Mouse (Mus musculus) bone marrow, adult 2 months (tissue): Measurements from ENCODE around the gene Arhgap22. TPM values are rescaled to one million over a fixed set of nuclear protein-coding genes. Genes with fewer than 3 reads are reported as not detected.
A peak's percentile ranks its signal among the peaks of the same experiment; 100 is the strongest.

Experiments
- H3K27ac ChIP-seq: fragments of 200-500 bp; 2 replicates; pipeline ENCODE4 v1.5.1; 2012; ENCODE audit warnings: low read depth, mild to moderate bottlenecking, control low read depth, inconsistent platforms, low read length; ENCODE audit not compliant: control insufficient read depth, poor library complexity, insufficient read depth
- H3K4me1 ChIP-seq: fragments of 200-500 bp; 2 replicates; pipeline ENCODE4 v1.6.1; 2011; ENCODE audit warnings: low read length; ENCODE audit not compliant: control insufficient read depth, insufficient read depth
- H3K4me3 ChIP-seq: fragments of 200-500 bp; replicated peaks from 2 replicates; pipeline ENCODE3; 2011; ENCODE audit warnings: mild to moderate bottlenecking, low read depth, low read length, control low read depth; ENCODE audit not compliant: control insufficient read depth
- CTCF ChIP-seq: fragments of 200-500 bp; IDR thresholded peaks from 2 replicates; pipeline ENCODE4 v1.5.1; 2011; ENCODE audit warnings: low read length, control low read depth; ENCODE audit not compliant: control insufficient read depth, insufficient read depth
- POLR2A ChIP-seq: fragments of 200-500 bp; IDR thresholded peaks from 2 replicates; pipeline ENCODE4 v1.6.1; 2011; ENCODE audit warnings: low read depth, mild to moderate bottlenecking, control low read depth, low read length, borderline replicate concordance; ENCODE audit not compliant: control insufficient read depth
- WGBS: fragments of 180-500 bp; shearing (Covaris S2); methylation state at CpG from one replicate; pipeline ENCODE4 v1.1.7; 2018; 5-methylcytosine and 5-hydroxymethylcytosine counted together
- polyA plus RNA-seq: library from polyadenylated mRNA; stranded (reverse); fragments of >200 nt; gene quantifications from 2 replicates; pipeline ENCODE4 v1.2.4, GENCODE M21; 2011; ENCODE audit warnings: low replicate concordance; ENCODE audit not compliant: missing spikeins, insufficient read depth, insufficient read length

The Arhgap22 gene
- polyA plus RNA-seq, 1 experiment: 1.3 TPM

GRCm38 (mm10) chr14:33305645-33306281 lies 91.9 kb downstream of the Arhgap22 start:
- TF ChIP-seq CTCF (no peak), POLR2A (no peak)
- Histone ChIP-seq H3K4me3 (no peak overlapping the region), H3K4me1 (no peaks in the 10 kb centered on the region), H3K27ac (no peak overlapping the region)
- whole genome bisulfite sequencing: 71% methylated on average over 12 of the region's 12 CpGs

GRCm38 (mm10) chr14:33310719-33311118 lies 96.9 kb downstream of the Arhgap22 start:
- no peaks in the 10 kb centered on the region for H3K4me1 ChIP-seq
- H3K27ac ChIP-seq: no peak overlapping the region
- H3K4me3 ChIP-seq: no peak overlapping the region
- WGBS: 47% methylated on average over 4 of the region's 4 CpGs
- TF ChIP-seq CTCF (no peak), POLR2A (no peak)

- Histone ChIP-seq H3K4me1 (no peaks in the 10 kb centered on the region), H3K4me3 (no peak overlapping the region), H3K27ac (no peak overlapping the region)
- no peak for TF ChIP-seq CTCF
- TF ChIP-seq POLR2A: no peak
- 69% methylated on average over 4 of the region's 4 CpGs for WGBS
Measured at GRCm38 (mm10) chr14:33312309-33312708, 98.5 kb downstream of the Arhgap22 start.

GRCm38 (mm10) chr14:33313624-33314023 lies 99.8 kb downstream of the Arhgap22 start:
- TF ChIP-seq POLR2A: no peak
- TF ChIP-seq CTCF: peak; percentile 94
- WGBS: 1% methylated on average over 4 of the region's 4 CpGs
- Histone ChIP-seq H3K27ac (no peak overlapping the region), H3K4me3 (no peak overlapping the region), H3K4me1 (no peaks in the 10 kb centered on the region)

- TF ChIP-seq CTCF (no peak), POLR2A (no peak)
- WGBS: 57% methylated on average over 7 of the region's 7 CpGs
- H3K4me1 ChIP-seq: no peaks in the 10 kb centered on the region
- H3K27ac ChIP-seq: no peak overlapping the region
- H3K4me3 ChIP-seq: no peak overlapping the region
Measured at GRCm38 (mm10) chr14:33314160-33314559, 100.3 kb downstream of the Arhgap22 start.

- no peak for TF ChIP-seq CTCF
- Histone ChIP-seq H3K27ac (no peak overlapping the region), H3K4me1 (no peaks in the 10 kb centered on the region), H3K4me3 (no peak overlapping the region)
- WGBS: 66% methylated on average over 5 of the region's 5 CpGs
Measured at GRCm38 (mm10) chr14:33315111-33315510, 101.3 kb downstream of the Arhgap22 start.

GRCm38 (mm10) chr14:33315771-33316170 lies 101.9 kb downstream of the Arhgap22 start:
- H3K4me1 ChIP-seq: no peaks in the 10 kb centered on the region
- H3K4me3 ChIP-seq: no peak overlapping the region
- WGBS: 73% methylated on average over 4 of the region's 4 CpGs
- TF ChIP-seq CTCF (no peak), POLR2A (no peak)
- H3K27ac ChIP-seq: no peak overlapping the region

GRCm38 (mm10) chr14:33317946-33318345 lies 104.1 kb downstream of the Arhgap22 start:
- TF ChIP-seq POLR2A: no peak
- TF ChIP-seq CTCF: no peak
- 33% methylated on average over 6 of the region's 6 CpGs for WGBS
- Histone ChIP-seq H3K27ac (no peak overlapping the region), H3K4me1 (no peaks in the 10 kb centered on the region), H3K4me3 (no peak overlapping the region)
